Mouse (Mus musculus) neural tube, embryonic 12.5 days (tissue): ENCODE measurements around the gene Zfp292. TPM values are rescaled to one million over a fixed set of nuclear protein-coding genes. Genes with fewer than 3 reads are reported as not detected.
A peak's percentile ranks its signal among the peaks of the same experiment; 100 is the strongest.

Source experiments
- ATAC-seq: fragments of 200-750 bp; cut with Nextera tagmentation; 2 replicates; pipeline ENCODE4 v1.8.0; 2017; ENCODE audit warnings: low read depth, mild to moderate bottlenecking, moderate TSS enrichment, moderate library complexity; ENCODE audit not compliant: low FRiP score
- H3K27ac ChIP-seq: fragments of 300-500 bp; sonication (generic); 2 replicates; pipeline ENCODE4 v1.5.1; 2016
- H3K27me3 ChIP-seq: fragments of 300-500 bp; sonication (generic); replicated peaks from 2 replicates; pipeline ENCODE4 v1.6.1; 2016; ENCODE audit warnings: mild to moderate bottlenecking
- H3K36me3 ChIP-seq: fragments of 300-500 bp; sonication (generic); 2 replicates; pipeline ENCODE4 v1.6.1; 2016; ENCODE audit warnings: mild to moderate bottlenecking
- H3K4me1 ChIP-seq: fragments of 300-500 bp; sonication (generic); 2 replicates; pipeline ENCODE4 v1.6.1; 2016
- H3K4me2 ChIP-seq: fragments of 300-500 bp; sonication (generic); replicated peaks from 2 replicates; pipeline ENCODE4 v1.6.1; 2016; ENCODE audit warnings: mild to moderate bottlenecking
- H3K4me3 ChIP-seq: fragments of 300-500 bp; sonication (generic); 2 replicates; pipeline ENCODE4 v1.5.1; 2016
- H3K9ac ChIP-seq: fragments of 300-500 bp; sonication (generic); 2 replicates; pipeline ENCODE4 v1.6.1; 2016; ENCODE audit warnings: mild to moderate bottlenecking
- H3K9me3 ChIP-seq: fragments of 300-500 bp; sonication (generic); 2 replicates; pipeline ENCODE4 v1.6.1; 2016; ENCODE audit warnings: mild to moderate bottlenecking
- WGBS: fragments of 180-500 bp; shearing (Covaris S2); methylation state at CpG from one replicate; pipeline ENCODE4 v1.1.7; 2016; 5-methylcytosine and 5-hydroxymethylcytosine counted together
- polyA plus RNA-seq: library from polyadenylated mRNA; unstranded; fragments of >200 nt; fragmentation: Nextera tagmentation; extraction: Ambion mirVana; gene quantifications from 2 replicates; pipeline ENCODE4 v1.2.1, GENCODE M21; 2016

The Zfp292 gene
- polyA plus RNA-seq, 1 experiment from 2014 or later, result 34.7 TPM

DNA sequence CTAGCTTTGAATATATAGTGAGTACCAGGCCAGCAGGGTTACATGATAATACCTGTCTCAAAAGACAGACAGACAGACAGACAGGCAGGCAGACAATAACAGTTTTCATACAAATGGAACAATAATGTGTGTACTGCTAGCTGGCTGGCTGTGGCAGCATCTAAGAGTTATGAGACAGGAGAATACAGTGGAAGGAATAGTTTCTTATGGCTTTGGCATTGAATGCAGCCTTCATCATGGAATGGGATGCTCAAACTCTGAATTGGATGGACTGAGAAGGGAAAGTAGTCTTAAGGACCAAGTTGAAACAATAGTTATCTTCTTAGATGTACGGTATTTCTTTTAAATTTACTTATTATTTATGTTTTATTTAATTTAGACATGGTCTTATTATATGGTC lies 16.6 kb upstream of the Zfp292 start:
- Histone ChIP-seq H3K9me3 (no peaks in the 10 kb centered on the region), H3K27ac (no peak overlapping the region), H3K4me2 (no peak overlapping the region), H3K27me3 (no peaks in the 10 kb centered on the region), H3K36me3 (no peaks in the 10 kb centered on the region), H3K4me3 (no peak overlapping the region), H3K4me1 (no peaks in the 10 kb centered on the region), H3K9ac (no peak overlapping the region)
- 95% methylated on average over 1 of the region's 1 CpGs for WGBS
- ATAC-seq, result no peak

- Histone ChIP-seq H3K27me3 (no peaks in the 10 kb centered on the region), H3K9ac (no peak overlapping the region), H3K27ac (no peak overlapping the region), H3K4me2 (no peak overlapping the region), H3K4me3 (no peak overlapping the region), H3K36me3 (no peaks in the 10 kb centered on the region), H3K9me3 (no peaks in the 10 kb centered on the region), H3K4me1 (no peaks in the 10 kb centered on the region)
- WGBS, result 57% methylated on average over 2 of the region's 2 CpGs
- no peak for ATAC-seq
These were observed 15.7 kb upstream of the Zfp292 start for GRCm38 (mm10) chr4:34898497-34898896.

DNA sequence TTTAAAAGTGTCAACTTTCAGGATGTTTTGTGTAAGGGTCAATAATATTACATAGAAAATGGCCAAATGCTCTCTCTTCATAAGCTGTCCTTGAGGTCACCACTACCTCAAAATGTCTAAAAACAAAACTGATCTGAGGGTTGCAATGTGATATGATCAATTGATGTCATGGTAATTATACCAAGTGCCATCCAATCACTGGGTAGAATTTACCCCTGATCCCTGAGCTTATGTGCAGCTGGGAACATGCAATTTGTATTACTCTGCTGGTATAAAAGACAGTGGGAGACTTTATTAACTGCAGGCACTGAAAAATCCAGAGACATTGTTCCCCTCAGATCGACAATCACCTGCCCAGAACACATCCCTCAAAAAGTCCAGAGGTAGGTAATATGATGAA lies 10.7 kb upstream of the Zfp292 start, which contains the start of gene Cga:
Gene Cga (plus strand): TSS at position 301 of the 400 bp plus-strand sequence.
- 67% methylated on average over 1 of the region's 1 CpGs for WGBS
- no peak within 1 kb of the TSS for H3K9ac ChIP-seq
- H3K36me3 ChIP-seq, result no peaks in the 10 kb centered on the region
- no peak within 1 kb of the TSS for H3K4me3 ChIP-seq
- no peak for ATAC-seq
- no peak within 1 kb of the TSS for H3K4me2 ChIP-seq
- peaks cover 8% of the 10 kb centered on the region for H3K27me3 ChIP-seq
- H3K27ac ChIP-seq, result no peak within 1 kb of the TSS
- H3K9me3 ChIP-seq, result no peaks in the 10 kb centered on the region
- no peaks in the 10 kb centered on the region for H3K4me1 ChIP-seq

- Histone ChIP-seq H3K9me3 (no peaks in the 10 kb centered on the region), H3K9ac (no peak overlapping the region), H3K4me1 (peaks cover 6% of the 10 kb centered on the region; the same call in 1 of the 2 replicates), H3K27me3 (peaks cover 9% of the 10 kb centered on the region), H3K4me2 (no peak overlapping the region), H3K27ac (no peak overlapping the region), H3K36me3 (no peaks in the 10 kb centered on the region), H3K4me3 (no peak overlapping the region)
- no peak for ATAC-seq
- 24% methylated on average over 2 of the region's 2 CpGs for WGBS
These were observed 7.0 kb upstream of the Zfp292 start for GRCm38 (mm10) chr4:34889812-34890185.

GRCm38 (mm10) chr4:34889101-34889811 lies 6.5 kb upstream of the Zfp292 start:
- H3K9ac ChIP-seq, result no peak overlapping the region
- ATAC-seq, result no peak
- peaks cover 6% of the 10 kb centered on the region; the same call in 1 of the 2 replicates for H3K4me1 ChIP-seq
- 6% methylated on average over 15 of the region's 15 CpGs for WGBS
- no peak overlapping the region for H3K4me3 ChIP-seq
- H3K4me2 ChIP-seq, result no peak overlapping the region
- no peaks in the 10 kb centered on the region for H3K9me3 ChIP-seq
- peaks cover 9% of the 10 kb centered on the region for H3K27me3 ChIP-seq
- H3K27ac ChIP-seq, result no peak overlapping the region
- no peaks in the 10 kb centered on the region for H3K36me3 ChIP-seq

- peak overlapping the region; percentile 74 for H3K9ac ChIP-seq
- H3K4me1 ChIP-seq, result peaks cover 13% of the 10 kb centered on the region
- no peaks in the 10 kb centered on the region for H3K9me3 ChIP-seq
- WGBS, result 11% methylated on average over 7 of the region's 7 CpGs
- peak overlapping the region; percentile 53 for H3K4me3 ChIP-seq
- H3K4me2 ChIP-seq, result peak overlapping the region; percentile 64
- peaks cover 9% of the 10 kb centered on the region for H3K27me3 ChIP-seq
- no peaks in the 10 kb centered on the region for H3K36me3 ChIP-seq
- no peak for ATAC-seq
- no peak overlapping the region for H3K27ac ChIP-seq
These were observed 4.5 kb upstream of the Zfp292 start for GRCm38 (mm10) chr4:34887295-34887694.

DNA sequence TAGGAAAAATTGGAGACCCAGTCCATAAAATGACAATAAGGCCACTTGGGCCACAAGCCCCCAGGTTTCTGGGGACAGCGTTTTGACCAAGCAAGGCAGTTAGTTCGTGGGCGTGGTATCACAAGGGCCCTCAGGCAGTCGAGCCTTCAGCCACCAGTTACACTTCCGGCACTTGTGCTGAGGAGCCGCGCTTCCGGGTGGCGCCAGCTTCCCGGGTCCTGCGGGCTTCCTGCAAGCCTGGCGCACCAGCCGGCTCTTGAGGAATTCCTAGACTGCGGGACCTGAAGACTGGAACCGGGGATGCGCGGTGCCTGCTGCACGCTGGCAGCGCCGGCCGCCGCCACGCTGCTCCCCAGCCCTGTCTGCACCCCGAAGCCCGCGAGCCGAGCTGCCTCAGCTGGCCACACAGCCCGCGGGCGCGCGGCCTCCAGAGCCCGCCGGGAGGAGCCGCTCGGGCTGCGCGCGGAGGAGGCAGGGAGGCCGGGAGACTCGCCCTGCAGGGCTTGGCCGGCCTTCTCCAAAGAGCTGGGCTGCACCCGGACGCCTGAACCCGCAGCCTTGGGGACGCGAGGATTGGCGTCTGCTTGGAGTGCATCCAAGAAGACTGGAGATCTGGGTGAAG lies 3.8 kb upstream of the Zfp292 start:
- H3K4me1 ChIP-seq, result peaks cover 13% of the 10 kb centered on the region
- WGBS, result under 1% methylated on average over 47 of the region's 48 CpGs
- H3K9me3 ChIP-seq, result no peaks in the 10 kb centered on the region
- peak; percentile 54 for ATAC-seq
- H3K4me3 ChIP-seq, result peak overlapping the region; percentile 53
- H3K9ac ChIP-seq, result peak overlapping the region; percentile 74
- no peaks in the 10 kb centered on the region for H3K36me3 ChIP-seq
- H3K27ac ChIP-seq, result peak overlapping the region; percentile 89
- peaks cover 9% of the 10 kb centered on the region for H3K27me3 ChIP-seq
- peak overlapping the region; percentile 64 for H3K4me2 ChIP-seq

DNA sequence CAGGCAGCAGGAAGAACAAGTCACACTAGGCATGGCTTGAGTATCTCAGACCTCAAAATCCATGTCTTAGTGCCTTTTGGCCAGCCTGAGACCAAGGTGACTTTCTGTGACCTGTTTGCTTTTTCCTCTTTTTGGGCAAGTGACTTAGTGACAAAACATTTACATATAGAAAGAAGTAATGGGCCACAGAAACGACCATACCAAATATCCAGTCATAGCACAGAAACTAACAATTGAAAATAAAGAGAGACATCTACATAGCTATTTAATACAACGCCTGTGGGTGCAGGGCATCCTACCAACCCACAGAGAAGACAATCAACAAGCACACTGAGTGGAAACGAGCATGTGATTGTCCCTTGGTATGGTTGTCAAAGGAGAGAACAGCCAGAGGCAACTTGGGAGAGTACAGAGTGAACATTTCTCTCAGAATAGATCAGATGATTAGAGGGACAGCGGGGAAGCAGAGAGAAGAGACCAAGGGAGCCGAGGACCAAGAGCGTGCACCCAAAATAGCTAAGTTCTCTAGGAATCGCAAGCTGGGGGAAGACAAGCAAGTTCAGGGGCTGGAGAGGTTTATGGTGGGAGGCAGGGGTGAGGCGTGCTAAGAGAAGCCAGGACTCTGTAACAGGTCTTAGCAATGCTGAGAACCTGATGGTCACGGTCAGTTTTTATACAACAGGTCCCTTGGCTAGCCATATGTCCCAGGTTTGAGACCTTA lies 3.0 kb upstream of the Zfp292 start:
- Histone ChIP-seq H3K9me3 (no peaks in the 10 kb centered on the region), H3K9ac (peak overlapping the region; percentile 74; the same call in 1 of the 2 replicates), H3K36me3 (no peaks in the 10 kb centered on the region), H3K27me3 (peaks cover 9% of the 10 kb centered on the region), H3K4me3 (no peak overlapping the region), H3K4me1 (peaks cover 19% of the 10 kb centered on the region), H3K27ac (no peak overlapping the region), H3K4me2 (peak overlapping the region; percentile 64)
- no peak for ATAC-seq
- 55% methylated on average over 9 of the region's 9 CpGs for WGBS

- no peak for ATAC-seq
- H3K4me2 ChIP-seq, result peak overlapping the region; percentile 72
- H3K4me3 ChIP-seq, result peak overlapping the region; percentile 94
- no peaks in the 10 kb centered on the region for H3K36me3 ChIP-seq
- peak overlapping the region; percentile 99 for H3K27ac ChIP-seq
- 30% methylated on average over 16 of the region's 16 CpGs for WGBS
- H3K9ac ChIP-seq, result peak overlapping the region; percentile 100; the same call in 1 of the 2 replicates
- no peaks in the 10 kb centered on the region for H3K9me3 ChIP-seq
- peaks cover 1% of the 10 kb centered on the region for H3K27me3 ChIP-seq
- H3K4me1 ChIP-seq, result peaks cover 24% of the 10 kb centered on the region
These were observed 738 bp upstream of the Zfp292 start for GRCm38 (mm10) chr4:34883366-34884029.

DNA sequence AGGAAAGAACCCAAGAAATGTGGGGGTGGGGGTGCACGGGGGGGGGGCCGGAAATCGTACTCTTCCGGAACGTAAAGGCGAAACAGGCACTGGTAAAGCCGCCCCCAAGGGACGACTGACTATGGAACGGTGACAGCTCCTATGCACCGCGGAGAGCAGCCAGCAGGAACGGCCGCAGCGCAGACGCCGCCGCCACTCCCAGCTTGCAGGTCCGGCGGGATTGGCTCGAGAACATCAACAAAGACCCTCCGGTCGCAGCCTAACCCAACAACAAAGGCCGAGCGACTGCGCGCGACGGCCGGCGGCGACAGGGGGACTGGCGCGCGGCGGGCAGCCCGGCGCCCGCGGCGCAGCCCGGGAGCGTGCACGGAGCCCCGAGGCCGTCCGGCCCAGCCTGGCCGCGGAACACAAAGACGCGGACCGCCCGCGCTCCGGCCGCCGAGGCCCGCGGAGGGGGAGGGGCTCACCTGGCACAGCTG lies 430 bp downstream of the Zfp292 start:
- H3K27me3 ChIP-seq, result no peaks in the 10 kb centered on the region
- H3K9me3 ChIP-seq, result 0 out of 2 replicates have a peak, but pooled peaks cover 3% of the 10 kb centered on the region
- peak; percentile 78 for ATAC-seq
- peaks cover 3% of the 10 kb centered on the region for H3K36me3 ChIP-seq
- peaks cover 24% of the 10 kb centered on the region for H3K4me1 ChIP-seq
- H3K4me2 ChIP-seq, result peak overlapping the region; percentile 72
- H3K27ac ChIP-seq, result peak overlapping the region; percentile 99
- WGBS, result 0% methylated on average over 45 of the region's 58 CpGs
- H3K9ac ChIP-seq, result peak overlapping the region; percentile 100
- peak overlapping the region; percentile 94 for H3K4me3 ChIP-seq

DNA sequence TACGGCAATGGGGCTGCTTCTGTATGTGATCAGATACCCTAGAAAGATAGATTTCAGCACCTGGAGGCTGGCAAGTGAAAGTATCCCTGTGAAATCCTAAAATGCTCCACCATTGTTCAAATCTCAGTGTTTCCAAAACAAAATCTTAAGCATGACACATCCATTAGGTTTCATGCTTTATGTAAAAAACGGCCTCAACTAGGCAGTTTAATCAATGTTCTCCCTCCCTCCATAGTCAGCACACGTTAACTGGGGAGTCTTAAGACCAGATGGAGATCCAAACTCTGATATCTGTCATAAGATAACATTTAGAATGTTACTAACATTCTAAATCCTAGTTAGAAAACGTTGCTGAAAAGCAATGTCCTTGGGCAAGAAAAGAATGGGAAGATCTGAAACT lies 909 bp downstream of the Zfp292 start:
- Histone ChIP-seq H3K4me2 (peak overlapping the region; percentile 72), H3K9me3 (0 out of 2 replicates have a peak, but pooled peaks cover 6% of the 10 kb centered on the region), H3K9ac (peak overlapping the region; percentile 100), H3K4me1 (peaks cover 24% of the 10 kb centered on the region), H3K27me3 (no peaks in the 10 kb centered on the region), H3K27ac (0 out of 2 replicates have a peak overlapping the region, but pooled peaks have one; percentile 99), H3K36me3 (peaks cover 7% of the 10 kb centered on the region), H3K4me3 (peak overlapping the region; percentile 94)
- no peak for ATAC-seq
- WGBS, result 18% methylated on average over 4 of the region's 4 CpGs
